Mouse (Mus musculus) thymus, postnatal 10 days (tissue): ENCODE data around the gene Smtnl2.

Source experiments
- DNase-seq, 2 experiments: peaks; one replicate each; pipeline ENCODE4 v3.0.0; 2021; ENCODE audit warnings: low spot score in 2 of 2

Gene Smtnl2

DNA sequence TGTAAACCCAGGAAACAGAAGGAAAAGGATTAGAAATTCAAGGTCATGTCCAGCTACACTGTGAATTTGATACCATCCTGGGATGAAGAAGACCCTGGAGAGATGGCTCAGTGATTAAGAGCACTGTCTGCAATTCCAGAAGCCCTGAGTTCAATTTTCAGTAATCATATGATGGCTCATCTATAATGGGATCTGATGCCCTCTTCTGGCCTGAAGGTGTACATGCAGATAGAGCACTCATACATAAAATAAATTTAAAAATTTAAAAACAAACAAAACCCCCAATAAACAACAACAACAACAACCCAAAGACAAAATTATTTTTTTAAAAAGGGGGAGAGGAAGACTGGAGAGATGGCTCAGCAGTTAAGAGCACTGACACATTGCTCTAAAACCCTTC lies 15.4 kb upstream of the Smtnl2 start:
- no peak for DNase-seq

DNA sequence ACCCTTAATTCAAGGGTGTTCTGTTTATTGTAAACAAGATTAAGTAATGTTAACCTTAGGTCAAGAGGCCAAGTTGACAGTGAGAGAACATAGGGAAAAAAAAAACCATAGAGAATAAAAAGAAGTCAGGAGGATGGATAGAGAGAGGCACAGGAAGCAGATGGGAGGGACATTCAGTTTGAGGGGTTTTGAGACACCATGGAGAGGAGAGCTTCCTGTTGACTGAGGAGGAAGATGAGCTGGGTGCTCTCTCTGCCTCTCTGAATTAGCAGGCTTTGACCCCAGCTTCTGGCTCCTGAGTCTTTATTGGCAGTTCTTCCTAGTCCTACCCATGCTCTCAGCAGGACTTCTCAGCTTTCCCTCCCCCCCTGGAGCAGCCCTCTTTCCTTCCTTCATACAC lies 13.7 kb upstream of the Smtnl2 start:
- no peak for DNase-seq

DNA sequence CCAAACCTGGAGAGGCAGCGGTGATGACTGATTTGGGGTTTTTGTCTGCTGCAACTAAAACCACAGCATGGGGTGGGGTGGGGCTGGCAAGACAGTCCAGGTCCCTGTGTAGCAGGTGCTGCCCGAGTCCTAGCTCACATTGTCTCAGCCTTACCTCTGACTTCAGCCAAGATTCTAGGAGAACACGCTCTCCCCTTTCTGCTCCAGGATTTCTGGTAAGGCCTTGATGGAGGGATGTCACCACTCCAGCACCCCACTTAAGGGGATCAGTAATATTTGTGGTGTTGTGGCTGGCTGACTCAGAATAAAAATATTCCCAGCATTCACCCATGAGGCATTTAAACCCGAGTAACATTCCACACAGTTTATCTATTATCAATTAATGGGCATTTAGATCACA lies 12.2 kb upstream of the Smtnl2 start:
- DNase-seq: no peak

DNA sequence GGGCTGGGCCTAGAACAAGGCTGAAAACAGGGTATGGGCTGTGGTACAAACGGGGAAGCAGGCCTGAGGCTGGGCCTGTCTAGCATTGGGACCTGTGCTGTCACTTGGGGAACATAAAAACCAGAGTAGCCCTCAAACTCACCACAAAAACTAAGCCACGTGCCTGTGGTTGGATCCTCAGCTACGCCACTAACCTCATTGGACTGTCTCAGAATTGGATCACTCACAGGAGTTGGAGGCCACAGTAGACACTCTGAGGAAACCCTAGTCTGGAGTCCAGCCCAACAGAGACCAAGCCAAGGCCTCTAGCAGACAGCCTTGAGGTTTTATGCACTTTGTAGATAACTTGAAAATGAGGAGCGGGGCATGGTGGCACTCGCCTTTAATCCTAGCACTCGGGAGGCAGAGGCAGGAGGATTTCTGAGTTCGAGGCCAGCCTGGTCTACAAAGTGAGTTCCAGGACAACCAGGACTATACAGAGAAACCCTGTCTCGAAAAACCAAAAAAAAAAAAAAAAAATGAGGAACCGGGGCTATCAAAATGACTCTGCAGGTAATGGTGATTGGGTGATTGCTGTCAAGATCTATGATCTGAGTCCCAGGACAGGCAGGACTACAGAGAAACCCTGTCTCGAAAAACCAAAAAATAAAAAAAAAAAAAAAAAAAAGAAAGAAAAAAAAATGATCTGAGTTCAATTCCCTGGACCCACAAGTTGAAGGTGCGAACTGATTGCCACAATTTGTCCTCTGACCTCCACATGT lies 10.2 kb upstream of the Smtnl2 start:
- no peak for DNase-seq

DNA sequence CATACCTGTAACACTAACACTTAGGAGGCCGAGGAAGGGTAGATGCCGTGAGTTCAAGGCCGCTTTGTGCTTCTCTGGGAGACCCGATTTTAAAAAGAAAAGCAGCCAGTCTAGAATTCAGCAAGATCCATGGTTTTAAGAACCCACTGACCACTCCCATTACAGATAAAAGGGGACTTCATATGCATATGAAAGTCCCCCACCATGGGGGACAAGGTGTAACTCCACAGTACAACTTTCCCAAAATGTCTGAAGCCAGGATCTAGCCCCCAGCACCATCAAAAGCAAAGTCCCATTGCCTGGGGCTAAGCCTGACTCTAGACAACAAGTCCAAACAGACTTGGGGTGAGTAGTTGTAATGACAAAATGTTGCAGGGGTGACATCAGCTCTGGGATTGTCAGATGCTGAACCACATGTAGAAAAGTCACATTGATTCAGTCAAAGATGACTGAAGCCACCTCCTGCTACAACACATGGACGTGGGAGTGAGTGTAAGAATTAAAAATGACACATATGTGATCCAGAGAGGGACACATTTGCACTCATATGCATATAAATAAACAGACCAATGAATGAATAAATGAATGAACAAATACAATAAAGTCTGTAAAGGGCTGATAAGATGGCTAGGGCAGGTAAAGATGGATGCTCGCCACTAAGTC lies 9.1 kb upstream of the Smtnl2 start:
- no peak for DNase-seq

DNA sequence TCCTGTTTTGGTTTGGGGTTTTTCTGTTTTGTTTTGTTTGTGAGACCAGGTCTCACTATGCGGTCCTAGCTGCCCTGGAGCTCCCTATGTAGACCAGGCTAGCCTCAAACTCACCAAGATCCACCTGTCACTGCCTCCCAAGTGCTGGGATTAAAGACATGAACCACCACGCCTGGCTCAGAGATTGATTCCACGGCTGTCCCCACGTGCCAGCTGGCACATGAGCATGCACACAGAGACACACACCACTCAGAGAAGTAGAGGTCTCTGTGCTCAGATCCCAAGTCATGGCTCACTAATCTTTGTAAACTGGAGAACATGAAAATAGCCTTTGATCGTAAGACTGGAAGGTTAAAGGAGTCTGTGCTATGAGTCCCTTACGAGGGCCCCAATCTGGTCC lies 7.5 kb upstream of the Smtnl2 start:
- no peak for DNase-seq

DNA sequence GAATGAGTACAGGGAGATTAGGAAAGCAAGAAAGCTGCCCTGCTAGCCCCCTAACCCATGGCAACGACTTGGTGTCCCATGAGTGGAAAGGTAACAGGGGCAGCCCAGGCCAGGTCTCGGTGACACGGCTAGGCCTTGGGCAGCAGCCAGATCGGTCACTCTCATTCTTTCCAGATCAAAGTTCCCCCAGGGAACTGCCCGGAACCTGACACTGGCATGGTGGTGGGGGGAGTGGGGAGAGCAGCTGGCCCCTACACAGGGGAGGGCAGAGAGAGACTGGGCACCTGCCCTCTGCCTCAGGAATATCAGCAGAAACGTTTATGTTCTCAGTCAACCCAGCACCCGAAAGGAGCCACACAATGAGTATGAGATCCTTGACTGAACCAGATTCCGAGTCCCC lies 6.7 kb upstream of the Smtnl2 start:
- DNase-seq: no peak

DNA sequence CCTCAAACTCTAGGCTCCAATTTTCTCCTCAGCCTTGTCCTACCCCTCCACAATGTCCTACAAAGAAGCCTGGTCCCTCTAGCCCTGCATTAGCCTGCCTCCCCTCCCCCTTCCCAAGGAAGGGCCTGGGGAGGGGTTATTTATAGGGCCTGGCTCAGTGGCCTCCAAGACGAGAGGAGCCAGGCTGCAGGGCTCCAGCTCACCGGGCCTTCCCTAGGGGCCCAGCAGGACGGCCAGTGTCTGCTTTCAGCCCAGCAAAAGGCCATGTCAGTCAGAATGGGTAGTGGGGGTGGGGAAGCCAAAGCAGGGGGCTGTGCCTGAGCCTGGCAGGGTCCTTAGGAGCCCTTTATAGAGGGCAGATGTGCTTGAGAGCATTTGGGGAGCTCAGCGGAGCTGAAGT lies 5.9 kb upstream of the Smtnl2 start:
- no peak for DNase-seq

DNA sequence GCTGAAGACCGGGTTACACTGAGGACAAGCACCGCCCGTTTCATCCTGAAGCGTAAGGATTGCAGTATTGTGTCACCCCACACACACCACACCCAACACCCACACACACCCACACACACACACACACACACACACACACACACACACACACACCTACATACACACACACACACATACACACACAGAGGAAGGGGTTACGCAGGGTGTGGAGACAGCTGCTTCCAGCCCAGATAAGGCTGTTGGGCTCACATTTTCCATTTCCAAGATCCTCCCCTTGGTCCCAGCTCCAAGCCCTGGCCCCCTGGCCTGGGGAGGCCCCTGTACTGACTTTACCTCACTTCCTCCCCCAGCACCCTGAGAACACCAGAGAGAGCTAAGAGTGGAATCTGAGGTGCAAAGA lies 5.2 kb upstream of the Smtnl2 start:
- no peak for DNase-seq

DNA sequence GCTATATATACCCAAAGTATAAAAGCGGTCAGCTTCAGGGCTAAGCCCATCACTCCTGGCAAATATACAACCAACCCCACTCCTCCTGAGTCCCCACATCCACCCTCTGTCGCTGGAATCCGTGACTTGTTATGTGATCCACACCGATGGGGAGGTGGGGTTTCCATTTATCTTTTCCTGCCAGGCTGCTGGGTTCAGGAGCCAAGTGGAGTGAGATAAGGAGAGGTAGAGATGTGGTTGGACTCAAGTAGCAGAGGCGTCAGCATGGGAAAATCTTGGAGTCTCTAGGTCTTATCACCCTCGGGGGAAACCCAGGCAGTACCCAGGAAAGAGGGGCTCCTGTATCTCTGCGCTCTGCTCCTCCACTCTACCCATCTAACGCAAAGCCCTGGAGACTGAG lies 3.6 kb upstream of the Smtnl2 start:
- DNase-seq: no peak

DNA sequence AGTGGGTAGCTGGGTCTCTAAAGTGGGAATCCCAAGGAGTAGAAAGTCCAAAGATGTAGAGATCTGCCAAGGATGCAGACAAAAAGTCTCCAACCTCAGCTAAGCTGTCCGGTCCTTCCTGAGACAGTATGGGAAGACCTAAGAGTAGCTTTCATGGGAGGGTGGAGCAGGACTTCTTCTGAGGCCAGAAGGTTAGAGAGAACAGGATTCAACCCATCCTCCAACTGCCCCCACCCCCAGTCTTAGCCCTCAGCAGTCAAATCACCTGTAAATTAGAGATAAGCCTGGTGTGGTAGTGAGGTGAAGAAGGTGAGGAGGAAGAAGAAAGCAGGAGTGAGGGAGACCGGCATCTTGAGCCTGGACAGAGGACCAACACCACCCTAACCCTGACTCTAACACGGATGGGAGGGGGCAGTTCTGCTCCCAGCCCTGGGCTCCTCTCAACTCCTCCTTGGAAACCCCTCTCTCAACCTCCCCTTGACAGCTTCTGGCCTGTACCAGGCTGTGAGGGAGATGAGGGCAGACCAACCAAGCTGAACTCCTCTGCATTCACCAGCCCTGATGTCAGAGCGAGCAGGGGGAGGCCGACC lies 2.2 kb upstream of the Smtnl2 start:
- DNase-seq: no peak

DNA sequence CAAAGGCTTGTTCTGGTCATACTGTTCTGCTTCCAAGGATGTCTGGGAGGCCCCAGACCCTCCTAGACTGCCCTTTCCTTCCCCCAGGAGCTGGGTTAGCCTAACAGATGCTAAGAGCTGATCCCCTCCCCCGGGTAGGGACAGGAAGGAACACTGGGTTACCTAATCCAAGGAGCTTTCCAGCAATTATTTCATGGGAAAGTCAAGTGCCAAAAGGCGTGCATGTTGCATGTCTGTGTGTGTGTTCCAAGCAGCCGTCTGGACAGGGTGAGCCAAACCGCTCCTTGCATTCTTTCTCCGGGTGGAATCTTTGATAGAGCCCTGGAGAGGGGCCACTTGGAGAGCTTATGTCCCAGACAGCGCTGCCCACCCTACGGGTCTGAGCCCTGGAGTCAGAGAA lies 1.5 kb upstream of the Smtnl2 start:
- no peak for DNase-seq

DNA sequence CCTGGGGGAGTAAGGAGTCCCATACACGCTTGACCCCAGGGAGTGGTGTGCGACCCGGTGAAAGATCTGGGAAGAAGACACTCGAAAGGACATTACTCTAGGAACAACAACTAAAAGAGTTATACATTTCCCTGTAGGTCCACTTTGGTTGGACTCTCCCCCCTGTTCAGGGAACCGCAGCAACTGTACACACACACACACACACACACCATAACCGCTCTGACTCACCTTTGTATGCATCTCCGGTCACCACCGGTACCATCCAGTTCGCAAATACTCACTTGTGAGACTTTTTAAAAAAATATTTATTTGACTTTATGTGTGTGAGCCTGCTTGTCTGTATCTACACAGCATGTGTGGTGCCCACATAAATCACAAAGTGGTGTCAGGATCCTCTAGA lies 432 bp upstream of the Smtnl2 start:
- no peak for DNase-seq

DNA sequence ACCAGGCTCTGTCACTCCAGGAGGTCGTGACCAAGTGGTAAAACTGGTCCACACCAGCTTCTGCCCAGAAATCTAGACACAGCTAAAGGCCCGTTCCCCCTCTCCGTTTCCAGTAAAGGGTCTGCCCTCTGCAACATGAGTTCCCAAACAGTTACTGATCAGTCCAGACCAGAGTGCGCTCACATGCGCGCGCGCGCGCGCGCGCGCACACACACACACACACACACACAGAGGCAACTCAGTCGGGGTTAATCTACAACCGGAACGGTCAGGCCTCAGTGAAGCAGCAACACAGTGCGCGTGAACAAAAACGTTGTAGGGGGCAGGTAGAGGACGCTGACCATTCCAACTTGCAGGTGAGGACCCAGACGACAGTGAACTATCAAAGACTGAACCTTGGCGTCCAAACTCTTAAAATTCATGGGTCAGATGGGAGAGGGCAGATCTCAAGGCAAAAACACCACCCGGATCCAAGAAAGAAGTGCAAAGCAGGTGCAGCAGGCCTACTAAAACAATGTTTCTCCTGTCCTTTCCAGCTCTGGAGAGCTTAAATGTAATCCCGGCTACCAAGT lies 906 bp downstream of the Smtnl2 start:
- no peak for DNase-seq

DNA sequence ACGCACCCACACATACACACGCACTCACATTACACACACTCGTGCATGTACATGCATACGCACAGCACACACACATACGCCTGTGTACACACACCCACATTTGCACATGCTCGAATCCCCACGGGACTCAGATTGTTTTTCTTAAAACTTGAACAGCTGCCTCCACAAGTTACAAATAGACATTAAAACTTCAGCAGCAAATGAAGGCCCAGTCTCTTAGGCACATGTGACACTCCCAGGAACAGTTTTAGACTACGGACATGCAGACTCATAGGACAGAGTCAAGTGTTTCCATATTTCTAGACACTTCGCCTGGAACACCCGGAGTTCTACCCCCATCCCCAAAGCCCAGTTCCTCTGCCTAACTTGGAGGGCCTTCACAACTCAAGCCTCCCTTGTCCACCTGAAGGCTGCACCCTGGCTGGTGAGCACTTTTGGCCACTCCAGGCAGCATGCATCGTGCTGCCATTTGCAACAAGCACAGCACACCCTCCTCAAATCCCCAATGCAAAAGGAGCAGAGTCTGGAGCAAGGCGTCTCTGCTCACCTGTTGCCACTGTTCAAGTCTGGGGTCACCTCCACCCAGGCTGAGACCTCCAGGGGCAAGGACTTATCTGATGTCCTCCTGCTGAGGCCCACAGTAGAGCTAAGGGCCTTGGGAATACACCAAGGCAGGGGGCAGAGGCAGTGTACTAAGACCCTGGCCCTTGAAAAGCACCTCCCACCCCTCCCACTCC lies 1.7 kb downstream of the Smtnl2 start:
- no peak for DNase-seq

DNA sequence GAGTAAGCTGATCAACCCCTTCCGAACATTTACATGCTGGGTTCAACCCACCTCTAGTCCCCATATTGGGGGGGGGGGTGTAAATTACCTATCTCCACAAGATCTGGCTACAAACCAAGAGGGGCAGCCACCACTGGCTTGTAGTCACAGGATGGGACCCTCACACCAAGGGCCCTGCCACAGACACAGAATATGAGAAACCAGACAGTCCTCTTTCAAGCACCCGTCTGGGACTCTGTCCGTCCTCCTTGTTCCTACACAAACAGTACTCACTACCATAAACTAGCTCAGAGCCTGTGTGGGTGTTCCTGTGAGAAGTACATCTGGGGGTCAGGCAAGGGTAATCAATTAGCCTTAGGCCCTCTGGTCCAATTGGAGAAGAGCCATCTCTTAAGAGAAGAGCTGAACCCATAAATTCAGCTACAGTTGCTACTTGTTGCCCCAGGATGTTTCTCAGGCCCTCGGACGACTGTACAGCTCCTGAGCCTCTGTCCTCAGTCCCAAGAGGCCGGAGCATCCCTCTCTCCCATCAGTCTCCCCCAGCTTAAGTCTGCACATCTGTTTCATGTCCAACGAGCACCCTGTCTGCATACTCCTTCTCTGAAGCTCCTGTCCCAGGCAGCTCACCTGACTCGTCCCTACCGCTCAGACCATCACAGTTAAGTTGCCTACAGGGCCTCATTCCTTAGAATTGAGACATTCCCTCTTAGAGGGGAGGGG lies 2.9 kb downstream of the Smtnl2 start:
- no peak for DNase-seq

DNA sequence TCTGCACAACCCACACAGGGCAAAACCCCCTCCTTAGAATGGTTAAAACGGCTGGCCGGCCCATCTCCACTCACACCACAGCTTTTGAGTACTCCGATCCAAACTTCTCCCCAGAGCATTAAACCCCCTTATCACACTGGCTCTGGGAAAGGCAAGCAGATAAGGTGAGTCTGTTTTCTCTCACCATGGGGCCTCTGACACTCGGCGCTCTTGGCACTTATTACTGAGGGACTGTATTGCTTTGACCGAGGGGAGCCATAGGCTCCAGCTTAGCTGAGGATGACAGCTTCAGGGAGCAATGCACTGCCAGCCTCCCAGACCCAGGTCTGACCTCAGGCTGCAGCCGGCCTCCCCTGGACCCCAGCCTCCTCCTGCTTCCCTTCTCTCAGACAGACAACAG lies 3.9 kb downstream of the Smtnl2 start:
- no peak for DNase-seq

DNA sequence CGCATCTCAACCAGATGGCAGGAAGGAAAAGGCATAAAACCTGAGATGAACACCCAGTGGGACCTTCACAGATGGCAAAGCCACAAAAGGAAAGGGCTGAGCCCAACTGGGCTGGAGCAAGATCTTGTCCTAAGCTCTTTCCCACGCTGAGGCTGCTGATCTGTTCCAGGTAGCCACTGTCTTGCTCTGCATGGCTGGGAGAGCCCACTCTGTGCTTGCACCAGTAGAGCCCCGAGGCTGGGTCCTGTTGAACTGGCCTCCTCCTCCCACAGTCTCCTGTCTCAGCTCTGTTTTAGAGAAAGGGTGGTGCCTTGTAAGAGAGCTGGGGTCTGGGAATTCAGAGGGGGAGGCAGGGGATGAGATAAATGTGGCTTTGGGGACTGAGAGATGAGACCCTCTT lies 4.4 kb downstream of the Smtnl2 start:
- DNase-seq: no peak

DNA sequence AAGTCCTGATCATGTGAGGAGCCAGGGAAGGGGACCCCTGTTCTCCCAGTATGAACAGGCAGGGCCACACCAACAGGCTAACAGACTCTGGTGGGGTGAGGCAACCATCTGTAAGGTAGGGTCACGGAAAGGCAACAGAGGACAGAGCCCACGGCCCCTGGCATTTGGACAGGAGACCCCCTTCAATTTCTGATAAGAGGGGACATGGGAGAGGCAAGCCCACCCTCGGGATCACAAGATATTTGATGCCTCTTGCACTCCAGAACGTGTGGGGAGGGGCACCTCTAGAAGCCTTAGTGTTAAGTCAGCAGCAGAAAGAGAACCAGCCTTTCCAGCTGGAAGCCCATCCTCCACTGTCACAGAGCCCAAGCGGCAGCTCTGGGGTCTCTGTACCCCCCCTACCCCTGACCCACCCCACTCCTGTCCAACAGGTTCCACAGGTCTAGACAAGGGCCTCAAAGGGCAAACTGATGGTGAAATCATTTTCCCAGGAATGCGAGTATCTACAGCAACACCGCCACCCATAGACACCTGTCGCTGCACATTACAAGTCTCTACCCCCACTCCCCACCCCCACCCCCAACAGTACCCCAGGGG lies 5.3 kb downstream of the Smtnl2 start:
- no peak for DNase-seq

DNA sequence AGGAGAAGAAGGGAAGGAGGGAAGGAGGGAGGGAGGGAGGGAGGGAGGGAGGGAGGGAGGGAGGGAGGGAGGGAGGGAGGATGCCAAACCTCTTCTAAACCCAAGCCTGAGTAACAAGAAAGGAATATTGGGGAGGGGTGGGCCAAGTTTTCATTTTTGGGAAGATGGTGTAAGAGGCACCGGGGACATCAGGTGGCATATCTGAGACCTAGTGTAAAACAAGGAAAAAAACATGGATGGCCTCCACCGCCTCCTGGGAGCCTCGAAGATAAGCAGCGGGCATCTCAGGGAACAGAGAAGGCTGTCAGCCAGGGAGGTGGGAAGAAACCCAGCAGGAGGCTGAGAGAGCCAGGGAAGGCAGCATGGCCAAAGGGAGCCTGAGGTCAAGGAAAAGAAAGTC lies 6.0 kb downstream of the Smtnl2 start:
- no peak for DNase-seq

DNA sequence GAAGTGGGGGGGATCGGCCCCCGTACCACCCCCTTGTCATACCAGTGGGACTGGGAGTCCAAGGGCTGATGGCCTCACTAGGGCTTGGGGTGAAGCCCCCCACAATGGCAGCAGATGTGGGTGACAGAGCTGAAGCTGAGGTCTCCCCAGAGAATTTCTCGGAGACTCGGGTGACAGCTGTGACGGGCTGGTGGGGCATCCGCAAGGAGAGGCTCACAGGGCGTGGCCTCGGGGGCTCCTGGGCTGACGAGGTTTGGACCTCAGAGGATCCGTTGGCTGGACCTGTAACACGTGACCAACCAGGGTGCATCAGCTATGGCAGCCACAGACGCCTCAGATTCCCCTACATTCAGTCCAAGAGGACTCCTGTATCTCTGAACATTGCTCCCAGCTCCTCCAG lies 8.5 kb downstream of the Smtnl2 start:
- no peak for DNase-seq
